Mouse (Mus musculus) right cerebral cortex, postnatal 36 days (tissue): ENCODE measurements around the gene Xrcc2.
A peak's percentile ranks its signal among the peaks of the same experiment; 100 is the strongest.
"Not testable (repeated sequence)": the region's sequence is repeated elsewhere in the genome, so short reads cannot be mapped to it uniquely, and the experiment has no call there.

Experiments used
- DNase-seq, 2 experiments: peaks; one replicate each; pipeline ENCODE4 v3.0.0; 2022; ENCODE audit warnings: low spot score in 2 of 2, mixed read lengths in 1 of 2

Gene Xrcc2

GRCm38 (mm10) chr5:25705567-25706349, at the start of gene Xrcc2:
Gene Xrcc2 (minus strand): TSS chr5:25705825.
- DNase-seq: peak; percentile 94 to 96

DNA sequence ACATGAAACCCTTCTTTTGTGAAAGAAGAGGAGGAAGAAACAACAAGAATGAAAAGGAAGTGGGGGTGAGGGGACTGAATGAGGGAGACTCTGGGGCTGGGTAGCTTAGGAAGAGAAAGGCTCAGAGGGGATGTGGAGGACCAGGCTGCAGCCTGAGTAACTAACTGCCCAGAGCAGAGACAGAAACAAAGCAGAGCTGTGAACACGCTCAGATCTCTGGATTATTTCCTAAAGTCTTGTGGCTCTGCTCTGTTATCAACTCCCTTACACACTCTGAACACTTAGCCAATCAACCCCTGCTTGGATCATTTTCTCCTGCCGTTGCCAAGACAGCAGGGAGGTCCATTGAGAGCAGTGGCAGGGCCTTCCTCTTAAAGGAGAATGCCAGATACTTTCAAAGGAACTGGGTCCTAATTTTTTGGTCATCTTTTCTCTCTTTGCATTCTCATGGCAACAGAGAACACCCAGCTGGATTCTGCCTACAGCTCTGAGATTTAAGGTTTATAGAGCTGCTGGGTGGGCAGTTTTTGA, 48.7 kb upstream of the Xrcc2 start:
- DNase-seq: no peak

- DNase-seq: no peak
Observed at GRCm38 (mm10) chr5:25753556-25754235, 48.1 kb upstream of the Xrcc2 start.

DNA sequence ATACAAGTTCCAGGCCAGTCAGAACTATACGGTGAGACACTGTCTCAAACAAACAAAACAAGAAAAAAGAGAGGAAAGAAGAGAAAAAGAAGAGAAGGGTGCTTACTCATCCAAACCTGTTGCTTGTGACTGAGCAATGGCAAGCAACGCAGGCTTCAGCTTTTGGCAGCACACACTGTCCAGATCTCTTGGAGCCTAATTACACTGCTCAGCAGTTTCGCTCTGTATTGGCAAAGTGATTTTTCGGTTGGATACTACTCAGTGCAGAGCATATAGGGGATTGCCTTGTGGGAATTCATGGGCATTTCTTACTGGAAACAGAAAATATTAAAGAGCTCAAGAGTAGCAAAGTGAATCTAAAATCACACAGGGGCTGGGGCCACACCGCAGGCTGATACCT, 47.2 kb upstream of the Xrcc2 start:
- no peak for DNase-seq

DNA sequence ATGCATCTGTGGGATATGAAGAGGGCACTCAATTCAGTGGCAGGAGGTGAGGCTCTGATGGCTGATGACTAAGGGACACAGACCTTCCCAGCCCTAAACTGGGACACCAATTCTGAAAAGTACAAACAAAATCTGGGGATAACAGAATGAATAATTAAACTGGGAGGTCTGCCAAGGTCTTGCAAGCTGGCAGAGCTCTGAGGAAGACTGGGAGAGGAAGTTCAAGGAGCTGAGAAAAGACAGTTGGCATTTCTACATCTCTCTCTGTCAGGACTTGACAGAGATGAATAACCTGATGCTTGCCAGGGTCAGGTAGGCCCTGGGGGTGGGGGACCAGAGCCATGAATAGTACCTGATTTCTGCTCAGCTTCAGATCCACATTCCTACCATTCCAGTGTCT, 45.9 kb upstream of the Xrcc2 start:
- no peak for DNase-seq

- no peak for DNase-seq
Observed at GRCm38 (mm10) chr5:25748613-25749012, 43.0 kb upstream of the Xrcc2 start.

DNA sequence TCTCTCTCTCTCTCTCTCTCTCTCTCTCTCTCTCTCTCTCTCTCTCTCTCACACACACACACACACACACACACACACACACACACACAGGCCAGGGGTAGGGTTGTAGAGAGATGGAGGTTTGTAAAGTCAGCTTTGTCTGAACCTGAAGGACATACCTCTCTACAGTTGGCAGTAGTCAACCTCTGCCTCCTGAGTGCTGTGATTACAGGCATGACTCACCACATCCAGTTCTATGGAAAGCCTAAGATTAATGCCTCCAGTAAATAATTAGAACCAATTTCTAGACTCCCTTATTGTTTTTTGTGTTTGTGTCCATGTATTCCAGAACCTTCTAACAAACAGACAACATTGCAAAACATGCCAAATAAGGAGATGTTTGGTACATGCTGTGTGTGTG, 42.3 kb upstream of the Xrcc2 start:
- DNase-seq: no peak

- DNase-seq: not testable (repeated sequence)
Observed at GRCm38 (mm10) chr5:25738902-25739301, 33.3 kb upstream of the Xrcc2 start.

GRCm38 (mm10) chr5:25738448-25738847, 32.8 kb upstream of the Xrcc2 start:
- DNase-seq: no peak

- DNase-seq: peak; percentile 46 to 60
Observed at GRCm38 (mm10) chr5:25735861-25736260, 30.2 kb upstream of the Xrcc2 start.

GRCm38 (mm10) chr5:25734318-25734717, 28.7 kb upstream of the Xrcc2 start:
- peak in 1 of 2 experiments; percentile 19 for DNase-seq

- DNase-seq: no peak
Observed at GRCm38 (mm10) chr5:25724134-25724675, 18.6 kb upstream of the Xrcc2 start.

DNA sequence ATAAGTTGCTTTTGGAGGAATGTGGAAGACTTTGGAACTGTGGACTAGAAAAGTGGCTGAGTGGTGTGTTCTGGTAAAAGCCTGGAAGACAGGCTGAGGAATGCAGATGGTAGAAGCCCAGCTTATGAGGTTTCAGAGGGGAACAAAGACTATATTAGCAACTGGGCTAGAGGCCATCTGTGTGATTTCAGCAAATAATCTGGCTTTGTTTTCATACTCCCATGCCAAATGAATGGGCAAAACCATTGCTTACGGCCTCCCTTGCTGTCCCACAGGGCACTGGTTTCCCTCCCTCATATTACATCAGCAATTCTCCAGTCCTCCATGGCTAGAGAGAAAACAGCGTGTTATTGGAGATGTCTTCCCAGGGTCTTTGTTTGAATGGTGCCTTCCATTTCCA, 17.4 kb upstream of the Xrcc2 start:
- DNase-seq: no peak

DNA sequence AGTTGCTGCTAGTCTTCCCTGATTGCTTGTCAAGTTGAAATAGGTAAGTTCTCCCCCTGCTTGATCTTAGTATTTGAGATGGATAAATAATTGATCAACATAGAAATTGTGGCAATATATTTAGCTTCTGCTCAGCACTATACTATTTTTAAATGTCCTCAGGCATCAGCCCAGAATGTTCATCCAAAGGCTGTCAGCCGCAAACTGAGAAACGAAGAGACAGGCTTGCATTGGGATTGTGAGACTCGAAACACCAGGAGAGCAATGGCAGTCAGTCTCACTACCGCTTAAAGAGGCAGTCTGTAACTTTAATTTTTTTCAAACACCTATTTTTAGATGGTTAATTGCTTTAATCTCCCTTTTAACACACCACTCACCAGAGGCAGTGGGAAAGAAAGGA, 13.8 kb upstream of the Xrcc2 start:
- no peak for DNase-seq

- DNase-seq: not testable (repeated sequence)
Observed at GRCm38 (mm10) chr5:25713001-25713706, 7.5 kb upstream of the Xrcc2 start.

- DNase-seq: no peak
Observed at GRCm38 (mm10) chr5:25704702-25705566, 691 bp downstream of the Xrcc2 start.

DNA sequence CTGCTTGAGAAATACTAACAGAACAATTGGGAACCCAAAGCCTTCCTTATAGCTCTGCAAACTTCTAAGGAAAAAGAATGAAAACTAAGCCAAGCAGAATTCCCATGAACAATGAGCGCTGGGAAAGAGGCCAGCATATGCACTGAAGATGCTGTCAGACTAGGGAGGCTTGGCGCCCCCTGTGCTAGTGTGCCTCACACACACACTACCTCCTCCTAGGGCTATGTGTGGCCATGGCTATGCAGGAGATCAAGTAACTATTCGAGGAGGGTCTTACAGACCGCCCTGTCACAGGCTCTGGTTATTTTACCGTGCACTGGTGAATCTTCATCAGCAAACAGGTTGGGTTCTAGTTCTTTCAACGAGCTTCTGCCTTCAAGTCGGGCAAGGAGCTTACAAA, 7.7 kb downstream of the Xrcc2 start:
- no peak for DNase-seq

GRCm38 (mm10) chr5:25696256-25696655, 9.4 kb downstream of the Xrcc2 start:
- no peak for DNase-seq

- DNase-seq: no peak
Observed at GRCm38 (mm10) chr5:25695786-25696185, 9.8 kb downstream of the Xrcc2 start.

- no peak for DNase-seq
Observed at GRCm38 (mm10) chr5:25671696-25672520, 33.7 kb downstream of the Xrcc2 start.
